Mouse (Mus musculus): ENCODE data around the gene Synpo2. TPM values are rescaled to one million over a fixed set of nuclear protein-coding genes. Genes with fewer than 3 reads are reported as not detected.

The Synpo2 gene
- total RNA-seq, 2 experiments from 2014 or later, result 0.17 to 0.57 TPM

GRCm38 (mm10) chr3:123095111-123095510 lies 140.8 kb downstream of the Synpo2 start:
- ATAC-seq (replicated peaks; ENCODE audit: poor library complexity), result no peak

- ATAC-seq (replicated peaks; ENCODE audit: poor library complexity), result no peak
Observed at GRCm38 (mm10) chr3:123093640-123094361, 142.1 kb downstream of the Synpo2 start.

GRCm38 (mm10) chr3:123092913-123093639 lies 142.9 kb downstream of the Synpo2 start:
- ATAC-seq (replicated peaks; ENCODE audit: poor library complexity), result no peak

DNA sequence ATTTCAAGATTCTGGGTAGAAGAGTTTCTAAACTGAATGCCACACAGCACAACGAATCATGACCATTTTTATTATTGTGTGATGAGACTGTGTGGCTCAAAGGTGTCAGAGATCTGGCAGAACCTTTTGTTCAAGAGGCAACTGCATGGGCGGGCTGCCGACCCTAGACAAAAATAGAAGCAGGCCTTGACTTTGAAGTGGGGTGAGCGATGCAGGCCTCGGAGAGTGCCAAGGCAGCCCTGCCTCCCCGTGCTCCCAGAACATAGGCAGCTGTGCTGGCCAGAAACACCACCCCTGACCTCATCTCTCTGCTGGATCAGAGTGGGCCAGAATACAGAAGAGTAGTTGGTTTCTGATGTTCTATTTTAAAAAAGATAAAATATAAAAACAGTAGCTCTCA lies 143.5 kb downstream of the Synpo2 start:
- ATAC-seq (replicated peaks; ENCODE audit: poor library complexity), result no peak

GRCm38 (mm10) chr3:123089297-123090020 lies 146.5 kb downstream of the Synpo2 start:
- no peak for ATAC-seq (replicated peaks; ENCODE audit: poor library complexity)

GRCm38 (mm10) chr3:123088284-123088683 lies 147.7 kb downstream of the Synpo2 start:
- no peak for ATAC-seq (replicated peaks; ENCODE audit: poor library complexity)

GRCm38 (mm10) chr3:123085871-123086501 lies 150.0 kb downstream of the Synpo2 start:
- ATAC-seq (replicated peaks; ENCODE audit: poor library complexity), result no peak

- ATAC-seq (replicated peaks; ENCODE audit: poor library complexity), result no peak
Observed at GRCm38 (mm10) chr3:123081665-123082064, 154.3 kb downstream of the Synpo2 start.

- no peak for ATAC-seq (replicated peaks; ENCODE audit: poor library complexity)
Observed at GRCm38 (mm10) chr3:123080943-123081342, 155.0 kb downstream of the Synpo2 start.

DNA sequence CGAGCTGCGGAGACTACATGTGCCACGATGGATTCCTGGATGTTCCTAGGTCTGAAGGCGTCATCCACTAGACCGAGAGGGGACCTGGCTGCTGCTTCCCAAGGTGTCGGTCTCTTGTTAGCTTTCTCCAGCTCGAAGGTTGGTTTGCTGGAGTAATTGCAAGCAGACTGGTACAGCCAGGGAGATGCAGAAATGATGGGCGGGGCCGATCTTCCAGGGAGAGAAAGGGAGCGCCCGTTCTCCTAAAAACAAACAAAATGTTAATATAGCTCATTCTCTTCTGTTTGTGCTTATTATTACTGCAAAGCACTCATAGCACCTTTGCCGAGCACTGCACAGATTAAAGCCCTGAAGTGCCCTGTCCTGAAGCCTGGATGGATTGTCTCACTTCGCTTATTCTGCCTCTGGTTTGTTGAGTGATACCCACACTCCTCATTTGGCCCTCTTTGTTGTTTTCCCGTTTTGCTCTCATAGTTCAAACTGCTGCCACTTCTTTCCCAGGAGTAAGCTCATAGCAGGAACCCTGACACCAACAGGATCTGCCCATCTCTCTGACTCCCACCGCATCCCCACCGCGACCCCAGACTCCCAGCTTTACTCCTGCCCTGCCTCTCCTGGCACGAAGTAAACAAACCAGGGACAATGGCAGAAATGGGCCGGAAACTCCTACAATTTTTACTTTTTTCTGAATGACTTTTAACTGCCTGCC lies 155.8 kb downstream of the Synpo2 start:
- ATAC-seq (replicated peaks; ENCODE audit: poor library complexity), result no peak

DNA sequence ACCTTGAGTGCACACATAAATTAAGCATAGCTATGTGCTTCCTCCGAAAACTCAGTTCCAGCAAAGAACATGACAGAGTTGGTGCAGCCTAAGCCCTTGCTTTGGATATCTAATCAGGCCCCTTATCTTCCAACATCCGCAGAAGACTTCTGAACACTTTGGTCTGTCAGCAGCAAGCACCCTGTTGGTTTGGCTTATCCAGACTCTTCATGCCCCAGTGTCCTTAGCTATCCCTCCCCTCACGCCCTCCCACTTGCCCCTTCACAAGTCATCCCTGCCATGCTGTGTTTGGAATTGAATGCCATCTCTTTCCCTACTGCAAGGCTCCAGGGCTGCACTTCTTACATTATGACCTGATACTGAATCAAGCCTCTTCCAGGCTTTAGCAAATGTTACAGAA lies 160.2 kb downstream of the Synpo2 start:
- ATAC-seq (replicated peaks; ENCODE audit: poor library complexity), result no peak

- no peak for ATAC-seq (replicated peaks; ENCODE audit: poor library complexity)
Observed at GRCm38 (mm10) chr3:123075034-123075433, 160.9 kb downstream of the Synpo2 start.

- ATAC-seq (replicated peaks; ENCODE audit: poor library complexity), result 0 out of 2 replicates have a peak, but pooled peaks have one; percentile 20
Observed at GRCm38 (mm10) chr3:123073351-123073750, 162.6 kb downstream of the Synpo2 start.

DNA sequence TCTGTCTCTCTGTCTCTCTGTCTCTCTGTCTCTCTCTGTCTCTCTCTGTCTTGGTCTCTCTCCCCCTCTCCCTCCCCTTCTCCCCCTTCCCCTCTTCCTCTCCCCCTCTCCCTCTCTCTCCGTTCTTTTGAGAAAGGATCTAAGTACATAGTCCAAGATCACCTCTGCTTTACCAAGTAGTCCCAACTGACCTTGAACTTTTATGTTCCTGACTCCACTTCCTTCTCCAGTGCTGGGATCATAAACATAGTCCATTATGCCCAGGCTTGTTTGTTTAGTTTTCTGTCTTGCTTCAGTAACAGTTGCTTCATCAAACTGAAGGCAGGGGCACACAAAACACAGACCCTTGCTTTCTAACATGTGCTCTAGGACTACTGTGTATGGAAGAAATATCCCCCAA lies 163.5 kb downstream of the Synpo2 start:
- ATAC-seq (replicated peaks; ENCODE audit: poor library complexity), result no peak

- no peak for ATAC-seq (replicated peaks; ENCODE audit: poor library complexity)
Observed at GRCm38 (mm10) chr3:123070996-123071395, 165.0 kb downstream of the Synpo2 start.

DNA sequence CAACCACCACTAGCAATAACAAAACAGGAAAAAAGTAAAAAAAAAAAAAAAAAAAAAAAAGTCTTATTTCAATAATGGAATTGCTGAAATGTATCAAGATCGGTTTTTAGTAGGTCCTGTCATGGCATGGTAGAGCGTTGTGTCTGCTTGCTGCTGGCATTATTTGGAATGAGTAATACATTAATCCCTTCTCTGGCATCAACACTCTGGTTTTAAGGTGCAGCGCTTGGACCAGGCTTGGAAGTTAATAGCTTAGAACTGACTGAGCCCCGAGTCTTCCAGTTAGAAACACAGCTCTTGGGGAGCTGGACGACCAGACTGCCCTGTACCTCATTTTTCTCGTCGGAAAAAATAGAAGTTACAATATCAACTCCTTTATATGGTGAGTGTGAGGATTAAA lies 169.1 kb downstream of the Synpo2 start:
- no peak for ATAC-seq (replicated peaks; ENCODE audit: poor library complexity)

DNA sequence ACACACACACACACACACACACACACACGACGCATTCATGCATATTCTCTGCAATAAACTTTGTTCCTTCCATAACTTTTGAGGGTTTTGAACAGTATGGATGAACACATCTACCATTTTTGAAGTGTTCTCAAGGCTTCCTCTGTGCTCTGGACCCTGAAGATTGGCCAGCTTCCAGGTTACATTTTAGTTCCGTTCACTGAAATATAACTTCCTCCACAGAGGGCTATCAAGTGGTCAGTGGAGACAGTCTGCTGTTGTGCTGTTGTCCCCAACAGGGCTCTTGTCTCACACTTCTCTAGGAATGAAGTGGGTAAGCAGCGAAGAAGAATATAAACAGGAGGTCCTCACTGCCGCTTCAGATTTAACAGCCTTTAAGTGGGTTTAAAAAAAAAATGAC lies 170.5 kb downstream of the Synpo2 start:
- ATAC-seq (replicated peaks; ENCODE audit: poor library complexity), result peak; percentile 33; the same call in 1 of the 2 replicates

GRCm38 (mm10) chr3:123064186-123064585 lies 171.8 kb downstream of the Synpo2 start:
- no peak for ATAC-seq (replicated peaks; ENCODE audit: poor library complexity)

- ATAC-seq (replicated peaks; ENCODE audit: poor library complexity), result peak; percentile 79
Observed at GRCm38 (mm10) chr3:123061931-123062330, 174.0 kb downstream of the Synpo2 start.

GRCm38 (mm10) chr3:123058832-123059231 lies 177.1 kb downstream of the Synpo2 start:
- ATAC-seq (replicated peaks; ENCODE audit: poor library complexity), result no peak
